Mouse (Mus musculus) midbrain, embryonic 12.5 days (tissue): Measurements from ENCODE around the gene Myo16. TPM values are rescaled to one million over a fixed set of nuclear protein-coding genes. Genes with fewer than 3 reads are reported as not detected.

Experiments used
- ATAC-seq: fragments of 200-750 bp; cut with Nextera tagmentation; 2 replicates; pipeline ENCODE4 v1.8.0; 2017; ENCODE audit warnings: low read depth, moderate TSS enrichment, moderate library complexity; ENCODE audit not compliant: low FRiP score
- H3K27ac ChIP-seq: fragments of 300-500 bp; sonication (generic); replicated peaks from 2 replicates; pipeline ENCODE4 v1.5.1; 2016; ENCODE audit warnings: mild to moderate bottlenecking
- H3K27me3 ChIP-seq: fragments of 300-500 bp; sonication (generic); 2 replicates; pipeline ENCODE4 v1.6.1; 2016; ENCODE audit warnings: mild to moderate bottlenecking
- H3K36me3 ChIP-seq: fragments of 300-500 bp; sonication (generic); 2 replicates; pipeline ENCODE4 v1.6.1; 2016
- H3K4me1 ChIP-seq: fragments of 300-500 bp; sonication (generic); 2 replicates; pipeline ENCODE4 v1.6.1; 2016
- H3K4me2 ChIP-seq: fragments of 300-500 bp; sonication (generic); replicated peaks from 2 replicates; pipeline ENCODE4 v1.6.1; 2016; ENCODE audit warnings: mild to moderate bottlenecking, moderate library complexity
- H3K4me3 ChIP-seq: fragments of 300-500 bp; sonication (generic); 2 replicates; pipeline ENCODE4 v1.5.1; 2016; ENCODE audit warnings: mild to moderate bottlenecking
- H3K9ac ChIP-seq: fragments of 300-500 bp; sonication (generic); replicated peaks from 2 replicates; pipeline ENCODE4 v1.6.1; 2016; ENCODE audit warnings: mild to moderate bottlenecking, moderate library complexity
- H3K9me3 ChIP-seq: fragments of 300-500 bp; sonication (generic); 2 replicates; pipeline ENCODE4 v1.6.1; 2016; ENCODE audit warnings: mild to moderate bottlenecking
- WGBS: fragments of 180-500 bp; shearing (Covaris S2); methylation state at CpG from one replicate; pipeline ENCODE4 v1.1.7; 2016; 5-methylcytosine and 5-hydroxymethylcytosine counted together
- polyA plus RNA-seq: library from polyadenylated mRNA; unstranded; fragments of >200 nt; fragmentation: Nextera tagmentation; extraction: Ambion mirVana; gene quantifications from 2 replicates; pipeline ENCODE4 v1.2.1, GENCODE M21; 2016

Myo16 gene
- 3.8 and 4.0 TPM in 2 replicates for polyA plus RNA-seq

DNA sequence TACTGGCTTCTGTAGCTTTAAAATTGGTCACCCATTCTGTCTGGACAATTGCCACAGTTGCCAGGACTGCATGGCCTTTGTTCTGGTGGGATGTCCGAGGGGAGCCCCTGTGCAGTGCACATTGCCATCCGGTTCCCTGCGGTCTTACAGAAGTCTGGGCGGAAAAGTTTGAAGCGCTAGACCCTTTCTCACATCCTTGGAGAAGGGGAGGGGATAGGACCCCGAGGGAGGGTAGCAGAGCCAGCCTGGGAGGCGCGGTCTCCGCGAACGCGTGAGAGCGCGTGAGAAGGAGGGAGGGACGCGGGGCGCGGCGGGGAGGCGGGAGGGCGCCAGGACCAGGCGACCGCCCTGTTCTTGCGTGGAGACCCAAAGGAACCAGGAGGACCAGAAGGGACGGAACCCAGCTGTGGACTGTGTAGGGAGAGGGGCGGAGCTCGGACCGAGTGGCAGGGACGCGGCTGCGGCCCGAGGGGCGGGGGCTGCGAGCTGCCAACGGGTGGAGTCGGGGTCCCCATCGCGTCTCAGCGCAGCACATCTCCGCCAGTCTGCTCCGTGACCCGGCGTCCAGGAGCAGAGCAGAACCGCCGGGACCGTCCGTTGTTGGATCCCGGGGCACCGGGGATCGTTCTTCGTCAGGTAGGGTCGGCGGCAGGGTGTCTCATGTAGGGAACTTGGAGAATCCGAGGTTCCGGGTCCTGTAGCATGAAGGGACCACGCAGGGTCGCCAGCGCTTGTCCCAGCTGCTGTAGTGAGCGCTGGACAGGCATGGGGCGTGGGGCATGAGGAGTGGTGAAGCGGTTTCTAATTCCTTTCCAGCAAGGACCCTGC is at the start of gene Myo16:
Gene Myo16, plus strand, starts transcription at position 301 of the 828 bp plus-strand sequence.
- no peaks in the 10 kb centered on the region for H3K9me3 ChIP-seq
- peak within 1 kb of the TSS; percentile 58 for H3K27ac ChIP-seq
- no peaks in the 10 kb centered on the region for H3K36me3 ChIP-seq
- under 1% methylated on average over 61 of the region's 61 CpGs for WGBS
- ATAC-seq, result peak; percentile 91
- peaks cover 19% of the 10 kb centered on the region for H3K27me3 ChIP-seq
- H3K4me3 ChIP-seq, result peak within 1 kb of the TSS; percentile 66
- H3K4me1 ChIP-seq, result peaks cover 13% of the 10 kb centered on the region
- peak within 1 kb of the TSS; percentile 69 for H3K9ac ChIP-seq
- H3K4me2 ChIP-seq, result peak within 1 kb of the TSS; percentile 75

DNA sequence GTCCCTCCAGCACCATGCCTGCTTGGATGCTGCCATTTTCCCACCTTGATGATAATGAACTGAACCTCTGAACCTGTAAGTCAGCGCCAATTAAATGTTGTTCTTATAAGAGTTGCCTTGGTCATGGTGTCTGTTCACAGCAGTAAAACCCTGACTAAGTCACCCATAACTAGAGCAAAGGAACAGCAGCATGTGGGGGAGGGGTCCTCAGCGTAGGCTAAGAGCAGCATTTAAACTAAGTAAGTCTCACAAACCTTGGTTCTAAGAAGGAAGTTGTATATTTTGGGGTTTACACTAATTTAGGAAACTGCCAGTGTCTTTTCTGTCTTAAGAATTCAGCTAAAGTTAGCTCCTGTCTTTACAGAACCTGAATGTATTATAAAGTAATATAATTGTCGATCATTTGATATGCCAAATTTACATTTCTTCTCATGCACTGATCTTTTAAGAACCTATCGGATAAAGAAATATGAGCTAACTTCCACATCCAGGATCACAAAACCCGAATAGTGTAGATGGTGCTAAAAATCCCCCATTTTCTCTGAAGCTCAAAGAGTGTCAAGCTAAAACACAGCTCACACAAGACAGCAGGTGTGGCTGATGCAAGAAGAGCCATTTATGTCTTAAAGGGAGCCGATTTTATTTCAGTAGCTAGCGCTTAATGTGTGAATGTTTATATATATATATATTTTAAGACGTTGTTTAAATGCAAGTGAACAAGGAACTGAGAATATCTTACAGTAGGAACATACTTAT is 45.0 kb upstream of the Myo16 start:
- Histone ChIP-seq H3K4me3 (no peak overlapping the region), H3K9me3 (no peaks in the 10 kb centered on the region), H3K36me3 (no peaks in the 10 kb centered on the region), H3K4me2 (no peak overlapping the region), H3K27me3 (no peaks in the 10 kb centered on the region), H3K4me1 (no peaks in the 10 kb centered on the region), H3K9ac (no peak overlapping the region), H3K27ac (no peak overlapping the region)
- ATAC-seq, result no peak
- 87% methylated on average over 8 of the region's 8 CpGs for WGBS

DNA sequence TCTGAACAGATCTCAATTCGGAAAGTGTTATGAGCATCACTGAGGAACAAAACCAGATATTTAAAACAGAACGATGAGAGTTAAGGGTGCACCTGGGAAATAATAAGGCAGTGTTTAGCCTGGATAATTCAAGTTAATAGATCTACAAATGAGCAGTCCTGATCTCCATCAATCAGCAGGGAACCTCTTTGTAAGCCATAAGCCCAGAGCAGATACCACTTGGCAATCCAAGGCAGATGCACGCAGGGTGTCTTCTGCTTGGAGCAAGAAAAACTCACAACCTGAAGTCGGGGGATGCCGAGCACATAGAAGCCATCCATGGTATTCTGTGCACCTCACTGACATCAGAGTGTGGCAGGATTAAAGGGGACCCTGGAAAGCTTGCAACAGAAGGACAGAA is 31.0 kb upstream of the Myo16 start:
- no peak overlapping the region for H3K4me3 ChIP-seq
- WGBS, result 81% methylated on average over 5 of the region's 5 CpGs
- no peaks in the 10 kb centered on the region for H3K36me3 ChIP-seq
- no peaks in the 10 kb centered on the region for H3K9me3 ChIP-seq
- no peak for ATAC-seq
- H3K4me2 ChIP-seq, result no peak overlapping the region
- peaks cover 3% of the 10 kb centered on the region for H3K4me1 ChIP-seq
- H3K27ac ChIP-seq, result no peak overlapping the region
- no peaks in the 10 kb centered on the region for H3K27me3 ChIP-seq
- no peak overlapping the region for H3K9ac ChIP-seq

- H3K27me3 ChIP-seq, result no peaks in the 10 kb centered on the region
- peaks cover 3% of the 10 kb centered on the region for H3K4me1 ChIP-seq
- no peak overlapping the region for H3K27ac ChIP-seq
- no peaks in the 10 kb centered on the region for H3K9me3 ChIP-seq
- no peak overlapping the region for H3K9ac ChIP-seq
- H3K4me2 ChIP-seq, result no peak overlapping the region
- H3K4me3 ChIP-seq, result no peak overlapping the region
- no peaks in the 10 kb centered on the region for H3K36me3 ChIP-seq
- no peak for ATAC-seq
- 79% methylated on average over 2 of the region's 2 CpGs for WGBS
Observed at GRCm38 (mm10) chr8:10123412-10123811, 30.3 kb upstream of the Myo16 start.

DNA sequence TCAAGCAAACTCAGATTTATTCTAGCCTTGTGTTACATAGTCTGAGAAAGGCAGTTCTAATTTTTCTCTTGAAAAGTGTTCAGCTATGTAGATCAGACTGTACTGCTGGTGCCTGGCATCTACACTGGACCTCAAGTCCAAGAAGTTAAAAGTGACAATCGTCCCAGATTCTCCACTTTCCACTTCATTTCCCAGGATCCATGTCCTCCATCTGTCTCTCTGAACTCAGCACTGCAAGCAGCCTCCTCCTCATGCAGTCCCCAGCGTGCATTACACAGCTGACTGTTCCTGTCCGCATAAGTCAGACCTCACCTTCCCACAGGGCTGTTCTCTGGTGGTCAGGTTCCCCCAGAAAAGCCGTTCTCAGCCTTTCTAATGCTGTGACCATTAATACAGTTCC is 28.0 kb upstream of the Myo16 start:
- Histone ChIP-seq H3K4me1 (peaks cover 8% of the 10 kb centered on the region), H3K36me3 (no peaks in the 10 kb centered on the region), H3K4me3 (no peak overlapping the region), H3K4me2 (no peak overlapping the region), H3K27me3 (no peaks in the 10 kb centered on the region), H3K27ac (no peak overlapping the region), H3K9ac (no peak overlapping the region), H3K9me3 (no peaks in the 10 kb centered on the region)
- 82% methylated on average over 4 of the region's 4 CpGs for WGBS
- ATAC-seq, result no peak

- no peaks in the 10 kb centered on the region for H3K36me3 ChIP-seq
- no peaks in the 10 kb centered on the region for H3K27me3 ChIP-seq
- no peaks in the 10 kb centered on the region for H3K9me3 ChIP-seq
- 50% methylated on average over 15 of the region's 15 CpGs for WGBS
- H3K9ac ChIP-seq, result no peak overlapping the region
- no peak overlapping the region for H3K4me3 ChIP-seq
- peaks cover 12% of the 10 kb centered on the region for H3K4me1 ChIP-seq
- H3K4me2 ChIP-seq, result no peak overlapping the region
- ATAC-seq, result no peak
- no peak overlapping the region for H3K27ac ChIP-seq
Observed at GRCm38 (mm10) chr8:10130513-10131414, 22.9 kb upstream of the Myo16 start.

GRCm38 (mm10) chr8:10139536-10139935 is 14.2 kb upstream of the Myo16 start:
- H3K4me3 ChIP-seq, result no peak overlapping the region
- no peaks in the 10 kb centered on the region for H3K36me3 ChIP-seq
- H3K9ac ChIP-seq, result no peak overlapping the region
- no peak overlapping the region for H3K27ac ChIP-seq
- H3K27me3 ChIP-seq, result no peaks in the 10 kb centered on the region
- no peak overlapping the region for H3K4me2 ChIP-seq
- H3K4me1 ChIP-seq, result no peaks in the 10 kb centered on the region
- H3K9me3 ChIP-seq, result no peaks in the 10 kb centered on the region
- no peak for ATAC-seq
- 41% methylated on average over 8 of the region's 8 CpGs for WGBS

GRCm38 (mm10) chr8:10143961-10144360 is 9.8 kb upstream of the Myo16 start:
- no peak overlapping the region for H3K4me3 ChIP-seq
- WGBS, result 85% methylated on average over 10 of the region's 10 CpGs
- H3K27me3 ChIP-seq, result no peaks in the 10 kb centered on the region
- no peaks in the 10 kb centered on the region for H3K4me1 ChIP-seq
- no peak overlapping the region for H3K4me2 ChIP-seq
- H3K9ac ChIP-seq, result no peak overlapping the region
- no peaks in the 10 kb centered on the region for H3K36me3 ChIP-seq
- H3K27ac ChIP-seq, result no peak overlapping the region
- H3K9me3 ChIP-seq, result no peaks in the 10 kb centered on the region
- ATAC-seq, result no peak

DNA sequence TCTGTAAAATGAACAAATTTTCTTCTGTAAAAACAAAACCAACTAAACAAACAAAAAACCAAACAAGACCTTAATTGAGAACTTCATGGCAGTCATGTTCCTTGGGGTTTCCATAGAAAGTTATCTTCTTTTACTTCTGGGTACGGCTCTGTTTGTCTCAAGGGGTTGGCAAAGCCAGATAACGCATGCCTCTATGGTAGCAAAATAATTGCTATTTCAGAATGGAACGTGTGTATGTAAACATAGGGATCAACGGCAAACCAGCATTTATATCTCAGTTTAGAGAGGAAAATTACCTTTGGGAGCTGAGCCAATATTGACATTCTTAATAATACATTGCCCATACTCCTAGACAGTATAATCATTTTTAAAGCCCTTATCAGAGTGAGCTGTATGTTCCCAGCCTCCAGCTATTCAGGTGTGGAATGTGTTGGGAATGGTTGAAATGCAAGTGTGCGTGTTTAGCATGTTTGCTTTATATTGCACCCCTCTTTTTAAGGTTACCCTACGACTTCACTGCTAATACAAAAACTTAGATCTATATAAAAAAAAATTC is 1.9 kb upstream of the Myo16 start:
- Histone ChIP-seq H3K9me3 (no peaks in the 10 kb centered on the region), H3K4me2 (no peak overlapping the region), H3K27me3 (peaks cover 19% of the 10 kb centered on the region), H3K9ac (no peak overlapping the region), H3K4me3 (no peak overlapping the region), H3K27ac (no peak overlapping the region), H3K36me3 (no peaks in the 10 kb centered on the region), H3K4me1 (peaks cover 13% of the 10 kb centered on the region)
- no peak for ATAC-seq
- 79% methylated on average over 6 of the region's 6 CpGs for WGBS

GRCm38 (mm10) chr8:10154439-10154745 is 681 bp downstream of the Myo16 start:
- peak overlapping the region; percentile 58; the same call in 1 of the 2 replicates for H3K27ac ChIP-seq
- H3K27me3 ChIP-seq, result peaks cover 19% of the 10 kb centered on the region
- H3K4me1 ChIP-seq, result peaks cover 13% of the 10 kb centered on the region
- H3K36me3 ChIP-seq, result no peaks in the 10 kb centered on the region
- H3K4me2 ChIP-seq, result peak overlapping the region; percentile 75
- ATAC-seq, result no peak
- H3K9me3 ChIP-seq, result no peaks in the 10 kb centered on the region
- H3K9ac ChIP-seq, result peak overlapping the region; percentile 69
- H3K4me3 ChIP-seq, result peak overlapping the region; percentile 66
- 3% methylated on average over 4 of the region's 4 CpGs for WGBS

GRCm38 (mm10) chr8:10155075-10155474 is 1.4 kb downstream of the Myo16 start:
- Histone ChIP-seq H3K4me2 (peak overlapping the region; percentile 75), H3K27me3 (peaks cover 19% of the 10 kb centered on the region), H3K27ac (no peak overlapping the region)

More at GRCm38 (mm10) chr8:10155075-10155474, 1.4 kb downstream of the Myo16 start:
- no peak overlapping the region for H3K9ac ChIP-seq
- peak overlapping the region; percentile 66 for H3K4me3 ChIP-seq
- H3K9me3 ChIP-seq, result no peaks in the 10 kb centered on the region
- 93% methylated on average over 16 of the region's 16 CpGs for WGBS
- ATAC-seq, result no peak
- peaks cover 13% of the 10 kb centered on the region for H3K4me1 ChIP-seq
- no peaks in the 10 kb centered on the region for H3K36me3 ChIP-seq
